Mouse (Mus musculus) cerebellum, adult 2 months (tissue): ENCODE data around the gene Gmppa.

Source experiments
- CTCF ChIP-seq: fragments of 200-500 bp; IDR thresholded peaks from 2 replicates; pipeline ENCODE4 v1.5.1; 2011; ENCODE audit warnings: low read depth, mild to moderate bottlenecking, control low read depth, low read length, moderate library complexity, borderline replicate concordance; ENCODE audit not compliant: insufficient read depth
- POLR2A ChIP-seq: fragments of 200-500 bp; IDR thresholded peaks from 2 replicates; pipeline ENCODE4 v1.6.1; 2011; ENCODE audit warnings: low read length, control low read depth, borderline replicate concordance; ENCODE audit not compliant: insufficient read depth

GRCm38 (mm10) chr1:75476441-75476840, 40.7 kb downstream of the Gmppa start:
- no peak for TF ChIP-seq CTCF
- no peak for TF ChIP-seq POLR2A
